Mouse (Mus musculus) forebrain, embryonic 11.5 days (tissue): ENCODE data around the gene Zranb1. TPM values are rescaled to one million over a fixed set of nuclear protein-coding genes. Genes with fewer than 3 reads are reported as not detected.

Experiments
- ATAC-seq: fragments of 200-750 bp; cut with Nextera tagmentation; replicated peaks from 2 replicates; pipeline ENCODE4 v1.8.0; 2017; ENCODE audit warnings: moderate TSS enrichment; ENCODE audit not compliant: low FRiP score
- DNase-seq: peaks from one replicate; pipeline ENCODE4 v3.0.0-alpha.2; 2017; ENCODE audit warnings: low spot score
- H3K27ac ChIP-seq: fragments of 300-500 bp; sonication (generic); 2 replicates; pipeline ENCODE4 v1.5.1; 2014; ENCODE audit warnings: low read depth, low read length
- H3K27me3 ChIP-seq: fragments of 300-500 bp; sonication (generic); 2 replicates; pipeline ENCODE4 v1.6.1; 2014; ENCODE audit warnings: mild to moderate bottlenecking, low read length, mixed read lengths; ENCODE audit not compliant: control insufficient read depth, insufficient read depth
- H3K36me3 ChIP-seq: fragments of 300-500 bp; sonication (generic); 2 replicates; pipeline ENCODE4 v1.6.1; 2014; ENCODE audit warnings: mild to moderate bottlenecking, low read length, moderate library complexity, mixed read lengths; ENCODE audit not compliant: control insufficient read depth, insufficient read depth
- H3K4me1 ChIP-seq: fragments of 300-500 bp; sonication (generic); replicated peaks from 2 replicates; pipeline ENCODE4 v1.6.1; 2014; ENCODE audit warnings: low read length, mixed read lengths; ENCODE audit not compliant: control insufficient read depth, insufficient read depth
- H3K4me2 ChIP-seq: fragments of 300-500 bp; sonication (generic); 2 replicates; pipeline ENCODE4 v1.6.1; 2014; ENCODE audit warnings: low read depth, mild to moderate bottlenecking, low read length, moderate library complexity, mixed read lengths; ENCODE audit not compliant: severe bottlenecking
- H3K4me3 ChIP-seq: fragments of 300-500 bp; sonication (generic); 2 replicates; pipeline ENCODE4 v1.5.1; 2014; ENCODE audit warnings: low read depth, low read length
- H3K9ac ChIP-seq: fragments of 300-500 bp; sonication (generic); 2 replicates; pipeline ENCODE4 v1.6.1; 2014; ENCODE audit warnings: low read length
- H3K9me3 ChIP-seq: fragments of 300-500 bp; sonication (generic); 2 replicates; pipeline ENCODE4 v1.6.1; 2016; ENCODE audit warnings: low read length, mixed read lengths; ENCODE audit not compliant: control insufficient read depth
- WGBS: fragments of 180-500 bp; shearing (Covaris S2); extraction: QIAGEN DNeasy Blood & Tissue Kit; methylation state at CpG from one replicate; pipeline ENCODE4 v1.1.7; 2014; 5-methylcytosine and 5-hydroxymethylcytosine counted together
- polyA plus RNA-seq: library from polyadenylated mRNA; unstranded; fragments of >200 nt; fragmentation: Nextera tagmentation; extraction: Ambion mirVana; gene quantifications from 2 replicates; pipeline ENCODE4 v1.2.1, GENCODE M21; 2014

Gene Zranb1
- polyA plus RNA-seq, 1 experiment from 2014 or later: 18.1 TPM

GRCm38 (mm10) chr7:132934743-132935142, 3.8 kb downstream of the Zranb1 start:
- ATAC-seq (no peak), DNase-seq (no peak)
- Histone ChIP-seq H3K36me3 (no peaks in the 10 kb centered on the region), H3K4me2 (no peak overlapping the region), H3K4me3 (no peak overlapping the region), H3K27ac (no peak overlapping the region), H3K9me3 (no peaks in the 10 kb centered on the region), H3K27me3 (no peaks in the 10 kb centered on the region), H3K9ac (no peak overlapping the region), H3K4me1 (peaks cover 3% of the 10 kb centered on the region; the same call in 1 of the 2 replicates)

- Histone ChIP-seq H3K27ac (no peak overlapping the region), H3K9me3 (no peaks in the 10 kb centered on the region), H3K4me2 (no peak overlapping the region), H3K36me3 (no peaks in the 10 kb centered on the region), H3K4me3 (no peak overlapping the region), H3K27me3 (no peaks in the 10 kb centered on the region), H3K9ac (no peak overlapping the region), H3K4me1 (no peaks in the 10 kb centered on the region)
- WGBS: 85% methylated on average over 2 of the region's 2 CpGs
- DNase-seq (no peak), ATAC-seq (no peak)
Measured at GRCm38 (mm10) chr7:132939118-132939517, 8.2 kb downstream of the Zranb1 start.

- no peaks in the 10 kb centered on the region for H3K27me3 ChIP-seq
- no peak for DNase-seq
- no peak overlapping the region for H3K4me3 ChIP-seq
- H3K4me2 ChIP-seq: no peak overlapping the region
- H3K36me3 ChIP-seq: no peaks in the 10 kb centered on the region
- no peak overlapping the region for H3K9ac ChIP-seq
- no peak overlapping the region for H3K27ac ChIP-seq
- H3K9me3 ChIP-seq: no peaks in the 10 kb centered on the region
- 90% methylated on average over 2 of the region's 2 CpGs for WGBS
- ATAC-seq: no peak
- no peaks in the 10 kb centered on the region for H3K4me1 ChIP-seq
Measured at GRCm38 (mm10) chr7:132940569-132940968, 9.6 kb downstream of the Zranb1 start.

- H3K4me3 ChIP-seq: no peak overlapping the region
- no peaks in the 10 kb centered on the region for H3K9me3 ChIP-seq
- DNase-seq: no peak
- H3K9ac ChIP-seq: no peak overlapping the region
- no peak overlapping the region for H3K27ac ChIP-seq
- no peaks in the 10 kb centered on the region for H3K36me3 ChIP-seq
- ATAC-seq: no peak
- WGBS: 97% methylated on average over 4 of the region's 4 CpGs
- H3K4me1 ChIP-seq: no peaks in the 10 kb centered on the region
- H3K27me3 ChIP-seq: no peaks in the 10 kb centered on the region
- no peak overlapping the region for H3K4me2 ChIP-seq
Measured at GRCm38 (mm10) chr7:132949968-132950367, 19.0 kb downstream of the Zranb1 start.

GRCm38 (mm10) chr7:132950613-132951012, 19.7 kb downstream of the Zranb1 start:
- no peak overlapping the region for H3K4me2 ChIP-seq
- H3K4me3 ChIP-seq: no peak overlapping the region
- DNase-seq (no peak), ATAC-seq (no peak)
- no peaks in the 10 kb centered on the region for H3K4me1 ChIP-seq
- H3K27ac ChIP-seq: no peak overlapping the region
- H3K36me3 ChIP-seq: no peaks in the 10 kb centered on the region
- no peak overlapping the region for H3K9ac ChIP-seq
- H3K9me3 ChIP-seq: no peaks in the 10 kb centered on the region
- 96% methylated on average over 3 of the region's 3 CpGs for WGBS
- no peaks in the 10 kb centered on the region for H3K27me3 ChIP-seq

GRCm38 (mm10) chr7:132964395-132964794, 33.5 kb downstream of the Zranb1 start:
- no peak overlapping the region for H3K4me3 ChIP-seq
- ATAC-seq: no peak
- H3K9ac ChIP-seq: no peak overlapping the region
- DNase-seq: no peak
- H3K4me1 ChIP-seq: no peaks in the 10 kb centered on the region
- H3K4me2 ChIP-seq: no peak overlapping the region
- WGBS: 88% methylated on average over 3 of the region's 3 CpGs
- H3K27me3 ChIP-seq: no peaks in the 10 kb centered on the region
- no peak overlapping the region for H3K27ac ChIP-seq
- H3K9me3 ChIP-seq: no peaks in the 10 kb centered on the region
- H3K36me3 ChIP-seq: no peaks in the 10 kb centered on the region

GRCm38 (mm10) chr7:132965707-132966106, 34.8 kb downstream of the Zranb1 start:
- no peak for DNase-seq
- no peak overlapping the region for H3K27ac ChIP-seq
- H3K4me1 ChIP-seq: no peaks in the 10 kb centered on the region
- H3K4me3 ChIP-seq: no peak overlapping the region
- H3K27me3 ChIP-seq: no peaks in the 10 kb centered on the region
- no peaks in the 10 kb centered on the region for H3K9me3 ChIP-seq
- no peak overlapping the region for H3K4me2 ChIP-seq
- no peaks in the 10 kb centered on the region for H3K36me3 ChIP-seq
- 84% methylated on average over 2 of the region's 2 CpGs for WGBS
- no peak overlapping the region for H3K9ac ChIP-seq
- ATAC-seq: no peak

- Histone ChIP-seq H3K4me2 (no peak overlapping the region), H3K9ac (no peak overlapping the region), H3K4me1 (no peaks in the 10 kb centered on the region), H3K4me3 (no peak overlapping the region), H3K27ac (no peak overlapping the region), H3K27me3 (no peaks in the 10 kb centered on the region), H3K36me3 (no peaks in the 10 kb centered on the region), H3K9me3 (no peaks in the 10 kb centered on the region)
- DNase-seq (no peak), ATAC-seq (no peak)
- WGBS: 95% methylated on average over 2 of the region's 2 CpGs
Measured at GRCm38 (mm10) chr7:132972079-132972478, 41.1 kb downstream of the Zranb1 start.

GRCm38 (mm10) chr7:132976079-132976478, 45.1 kb downstream of the Zranb1 start:
- no peaks in the 10 kb centered on the region for H3K9me3 ChIP-seq
- no peak overlapping the region for H3K4me3 ChIP-seq
- 79% methylated on average over 2 of the region's 2 CpGs for WGBS
- no peaks in the 10 kb centered on the region for H3K27me3 ChIP-seq
- H3K27ac ChIP-seq: no peak overlapping the region
- no peak for ATAC-seq
- H3K4me1 ChIP-seq: no peaks in the 10 kb centered on the region
- H3K4me2 ChIP-seq: no peak overlapping the region
- no peaks in the 10 kb centered on the region for H3K36me3 ChIP-seq
- H3K9ac ChIP-seq: no peak overlapping the region
- no peak for DNase-seq
